Mouse (Mus musculus): ENCODE data around the gene Eef1akmt1. TPM values are rescaled to one million over a fixed set of nuclear protein-coding genes. Genes with fewer than 3 reads are reported as not detected.

The Eef1akmt1 gene
- polyA plus RNA-seq, 1 experiment from 2014 or later, result 87.2 TPM

- Histone ChIP-seq H3K36me3 (ENCODE audit: control insufficient read depth, insufficient read depth, low read length) (no peaks in the 10 kb centered on the region), H3K4me2 (ENCODE audit: low read depth, low read length) (no peak overlapping the region), H3K9ac (ENCODE audit: low read depth, low read length) (no peak overlapping the region), H3K9me3 (ENCODE audit: control insufficient read depth, low read length) (no peaks in the 10 kb centered on the region), H3K4me1 (ENCODE audit: control insufficient read depth, insufficient read depth, low read length) (peaks cover 23% of the 10 kb centered on the region), H3K27ac (replicated peaks; ENCODE audit: low read depth, low read length) (no peak overlapping the region), H3K4me3 (ENCODE audit: low read depth, low read length) (no peak overlapping the region), H3K27me3 (replicated peaks; ENCODE audit: control insufficient read depth, insufficient read depth, low read length) (0 out of 2 replicates have a peak, but pooled peaks cover 3% of the 10 kb centered on the region)
- WGBS, result 82% methylated on average over 3 of the region's 3 CpGs
- no peak for ATAC-seq (ENCODE audit: low read depth)
- no peak for DNase-seq (ENCODE audit: low spot score)
These were observed 38.8 kb downstream of the Eef1akmt1 start for GRCm38 (mm10) chr14:57532577-57532976.

- no peak for ATAC-seq (ENCODE audit: low read depth)
- no peak overlapping the region for H3K9ac ChIP-seq (ENCODE audit: low read depth, low read length)
- H3K27ac ChIP-seq (replicated peaks; ENCODE audit: low read depth, low read length), result no peak overlapping the region
- H3K27me3 ChIP-seq (replicated peaks; ENCODE audit: control insufficient read depth, insufficient read depth, low read length), result 0 out of 2 replicates have a peak, but pooled peaks cover 5% of the 10 kb centered on the region
- WGBS, result 65% methylated on average over 5 of the region's 5 CpGs
- no peaks in the 10 kb centered on the region for H3K9me3 ChIP-seq (ENCODE audit: control insufficient read depth, low read length)
- H3K4me2 ChIP-seq (ENCODE audit: low read depth, low read length), result no peak overlapping the region
- H3K4me1 ChIP-seq (ENCODE audit: control insufficient read depth, insufficient read depth, low read length), result peaks cover 17% of the 10 kb centered on the region
- H3K36me3 ChIP-seq (ENCODE audit: control insufficient read depth, insufficient read depth, low read length), result no peaks in the 10 kb centered on the region
- H3K4me3 ChIP-seq (ENCODE audit: low read depth, low read length), result no peak overlapping the region
- no peak for DNase-seq (ENCODE audit: low spot score)
These were observed 41.5 kb downstream of the Eef1akmt1 start for GRCm38 (mm10) chr14:57529786-57530515.

- H3K27ac ChIP-seq (replicated peaks; ENCODE audit: low read depth, low read length), result no peak overlapping the region
- no peaks in the 10 kb centered on the region for H3K9me3 ChIP-seq (ENCODE audit: control insufficient read depth, low read length)
- no peak overlapping the region for H3K4me3 ChIP-seq (ENCODE audit: low read depth, low read length)
- H3K4me1 ChIP-seq (ENCODE audit: control insufficient read depth, insufficient read depth, low read length), result peaks cover 10% of the 10 kb centered on the region
- ATAC-seq (ENCODE audit: low read depth), result no peak
- peak; percentile 26 for DNase-seq (ENCODE audit: low spot score)
- 56% methylated on average over 10 of the region's 10 CpGs for WGBS
- no peak overlapping the region for H3K4me2 ChIP-seq (ENCODE audit: low read depth, low read length)
- H3K9ac ChIP-seq (ENCODE audit: low read depth, low read length), result no peak overlapping the region
- no peaks in the 10 kb centered on the region for H3K36me3 ChIP-seq (ENCODE audit: control insufficient read depth, insufficient read depth, low read length)
- H3K27me3 ChIP-seq (replicated peaks; ENCODE audit: control insufficient read depth, insufficient read depth, low read length), result 0 out of 2 replicates have a peak, but pooled peaks cover 6% of the 10 kb centered on the region
These were observed 42.2 kb downstream of the Eef1akmt1 start for GRCm38 (mm10) chr14:57529086-57529785.

GRCm38 (mm10) chr14:57527598-57527997 is 43.8 kb downstream of the Eef1akmt1 start:
- Histone ChIP-seq H3K36me3 (ENCODE audit: control insufficient read depth, insufficient read depth, low read length) (no peaks in the 10 kb centered on the region), H3K27me3 (replicated peaks; ENCODE audit: control insufficient read depth, insufficient read depth, low read length) (0 out of 2 replicates have a peak, but pooled peaks cover 17% of the 10 kb centered on the region), H3K4me3 (ENCODE audit: low read depth, low read length) (no peak overlapping the region), H3K9ac (ENCODE audit: low read depth, low read length) (no peak overlapping the region), H3K9me3 (ENCODE audit: control insufficient read depth, low read length) (no peaks in the 10 kb centered on the region), H3K27ac (replicated peaks; ENCODE audit: low read depth, low read length) (no peak overlapping the region), H3K4me1 (ENCODE audit: control insufficient read depth, insufficient read depth, low read length) (peaks cover 5% of the 10 kb centered on the region; the same call in 1 of the 2 replicates), H3K4me2 (ENCODE audit: low read depth, low read length) (no peak overlapping the region)
- 50% methylated on average over 2 of the region's 2 CpGs for WGBS
- no peak for ATAC-seq (ENCODE audit: low read depth)
- no peak for DNase-seq (ENCODE audit: low spot score)

GRCm38 (mm10) chr14:57527122-57527521 is 44.3 kb downstream of the Eef1akmt1 start:
- WGBS, result 41% methylated on average over 7 of the region's 7 CpGs
- H3K4me1 ChIP-seq (ENCODE audit: control insufficient read depth, insufficient read depth, low read length), result peaks cover 5% of the 10 kb centered on the region; the same call in 1 of the 2 replicates
- H3K27ac ChIP-seq (replicated peaks; ENCODE audit: low read depth, low read length), result no peak overlapping the region

GRCm38 (mm10) chr14:57526050-57526623 is 45.3 kb downstream of the Eef1akmt1 start:
- Histone ChIP-seq H3K4me1 (ENCODE audit: control insufficient read depth, insufficient read depth, low read length) (peaks cover 5% of the 10 kb centered on the region; the same call in 1 of the 2 replicates), H3K9me3 (ENCODE audit: control insufficient read depth, low read length) (no peaks in the 10 kb centered on the region), H3K36me3 (ENCODE audit: control insufficient read depth, insufficient read depth, low read length) (no peaks in the 10 kb centered on the region), H3K27ac (replicated peaks; ENCODE audit: low read depth, low read length) (no peak overlapping the region), H3K4me2 (ENCODE audit: low read depth, low read length) (peak overlapping the region; percentile 75), H3K4me3 (ENCODE audit: low read depth, low read length) (peak overlapping the region; percentile 76), H3K9ac (ENCODE audit: low read depth, low read length) (no peak overlapping the region), H3K27me3 (replicated peaks; ENCODE audit: control insufficient read depth, insufficient read depth, low read length) (0 out of 2 replicates have a peak, but pooled peaks cover 17% of the 10 kb centered on the region)
- peak; percentile 4; the same call in 1 of the 2 replicates for ATAC-seq (ENCODE audit: low read depth)
- DNase-seq (ENCODE audit: low spot score), result no peak
- 55% methylated on average over 10 of the region's 10 CpGs for WGBS

More at GRCm38 (mm10) chr14:57527122-57527521, 44.3 kb downstream of the Eef1akmt1 start:
- Histone ChIP-seq H3K4me3 (ENCODE audit: low read depth, low read length) (no peak overlapping the region), H3K4me2 (ENCODE audit: low read depth, low read length) (no peak overlapping the region), H3K36me3 (ENCODE audit: control insufficient read depth, insufficient read depth, low read length) (no peaks in the 10 kb centered on the region), H3K9ac (ENCODE audit: low read depth, low read length) (no peak overlapping the region), H3K9me3 (ENCODE audit: control insufficient read depth, low read length) (no peaks in the 10 kb centered on the region), H3K27me3 (replicated peaks; ENCODE audit: control insufficient read depth, insufficient read depth, low read length) (0 out of 2 replicates have a peak, but pooled peaks cover 17% of the 10 kb centered on the region)
- ATAC-seq (ENCODE audit: low read depth) (no peak), DNase-seq (ENCODE audit: low spot score) (no peak)

- 1% methylated on average over 16 of the region's 60 CpGs for WGBS
- H3K27ac ChIP-seq (replicated peaks; ENCODE audit: low read depth, low read length), result peak overlapping the region; percentile 52; the same call in 1 of the 2 replicates
These were observed 45.9 kb downstream of the Eef1akmt1 start for GRCm38 (mm10) chr14:57525388-57526049.

More at GRCm38 (mm10) chr14:57525388-57526049, 45.9 kb downstream of the Eef1akmt1 start:
- Histone ChIP-seq H3K9ac (ENCODE audit: low read depth, low read length) (peak overlapping the region; percentile 78), H3K27me3 (replicated peaks; ENCODE audit: control insufficient read depth, insufficient read depth, low read length) (0 out of 2 replicates have a peak, but pooled peaks cover 17% of the 10 kb centered on the region), H3K4me2 (ENCODE audit: low read depth, low read length) (peak overlapping the region; percentile 75), H3K4me3 (ENCODE audit: low read depth, low read length) (peak overlapping the region; percentile 76), H3K9me3 (ENCODE audit: control insufficient read depth, low read length) (no peaks in the 10 kb centered on the region), H3K4me1 (ENCODE audit: control insufficient read depth, insufficient read depth, low read length) (peaks cover 5% of the 10 kb centered on the region; the same call in 1 of the 2 replicates), H3K36me3 (ENCODE audit: control insufficient read depth, insufficient read depth, low read length) (no peaks in the 10 kb centered on the region)
- DNase-seq (ENCODE audit: low spot score) (peak; percentile 67), ATAC-seq (ENCODE audit: low read depth) (peak; percentile 86)

Measured in embryonic facial prominence, embryonic 14.5 days (tissue).